Mouse (Mus musculus): ENCODE data around the gene C530025M09Rik.

Gene C530025M09Rik

GRCm38 (mm10) chr2:149830536-149831458 lies at the start of gene C530025M09Rik:
TSS of gene C530025M09Rik (minus strand) at chr2:149831213.
- TF ChIP-seq GATA4 (IDR thresholded peaks at IDR 0.05; ENCODE audit: insufficient replicate concordance, low read length): no peak

GRCm38 (mm10) chr2:149877954-149878353 lies 46.9 kb upstream of the C530025M09Rik start:
- no peak for TF ChIP-seq GATA4 (IDR thresholded peaks at IDR 0.05; ENCODE audit: insufficient replicate concordance, low read length)

- TF ChIP-seq GATA4 (IDR thresholded peaks at IDR 0.05; ENCODE audit: insufficient replicate concordance, low read length): no peak
These were observed 42.3 kb upstream of the C530025M09Rik start for GRCm38 (mm10) chr2:149873346-149873745.

- TF ChIP-seq GATA4 (IDR thresholded peaks at IDR 0.05; ENCODE audit: insufficient replicate concordance, low read length): no peak
These were observed 41.5 kb upstream of the C530025M09Rik start for GRCm38 (mm10) chr2:149872496-149872895.

GRCm38 (mm10) chr2:149870496-149870895 lies 39.5 kb upstream of the C530025M09Rik start:
- no peak for TF ChIP-seq GATA4 (IDR thresholded peaks at IDR 0.05; ENCODE audit: insufficient replicate concordance, low read length)

- no peak for TF ChIP-seq GATA4 (IDR thresholded peaks at IDR 0.05; ENCODE audit: insufficient replicate concordance, low read length)
These were observed 35.0 kb upstream of the C530025M09Rik start for GRCm38 (mm10) chr2:149865914-149866435.

- no peak for TF ChIP-seq GATA4 (IDR thresholded peaks at IDR 0.05; ENCODE audit: insufficient replicate concordance, low read length)
These were observed 30.0 kb upstream of the C530025M09Rik start for GRCm38 (mm10) chr2:149861002-149861401.

- no peak for TF ChIP-seq GATA4 (IDR thresholded peaks at IDR 0.05; ENCODE audit: insufficient replicate concordance, low read length)
These were observed 17.8 kb upstream of the C530025M09Rik start for GRCm38 (mm10) chr2:149848778-149849177.

GRCm38 (mm10) chr2:149844575-149844974 lies 13.6 kb upstream of the C530025M09Rik start:
- no peak for TF ChIP-seq GATA4 (IDR thresholded peaks at IDR 0.05; ENCODE audit: insufficient replicate concordance, low read length)

- no peak for TF ChIP-seq GATA4 (IDR thresholded peaks at IDR 0.05; ENCODE audit: insufficient replicate concordance, low read length)
These were observed 8.7 kb upstream of the C530025M09Rik start for GRCm38 (mm10) chr2:149839666-149840065.

- no peak for TF ChIP-seq GATA4 (IDR thresholded peaks at IDR 0.05; ENCODE audit: insufficient replicate concordance, low read length)
These were observed 5.6 kb upstream of the C530025M09Rik start for GRCm38 (mm10) chr2:149836471-149837135.

GRCm38 (mm10) chr2:149835091-149835490 lies 4.1 kb upstream of the C530025M09Rik start:
- TF ChIP-seq GATA4 (IDR thresholded peaks at IDR 0.05; ENCODE audit: insufficient replicate concordance, low read length): no peak

GRCm38 (mm10) chr2:149832301-149832700 lies 1.3 kb upstream of the C530025M09Rik start:
- no peak for TF ChIP-seq GATA4 (IDR thresholded peaks at IDR 0.05; ENCODE audit: insufficient replicate concordance, low read length)

GRCm38 (mm10) chr2:149831459-149832245 lies 639 bp upstream of the C530025M09Rik start:
- TF ChIP-seq GATA4 (IDR thresholded peaks at IDR 0.05; ENCODE audit: insufficient replicate concordance, low read length): no peak

GRCm38 (mm10) chr2:149829955-149830535 lies 968 bp downstream of the C530025M09Rik start:
- no peak for TF ChIP-seq GATA4 (IDR thresholded peaks at IDR 0.05; ENCODE audit: insufficient replicate concordance, low read length)
